Mouse (Mus musculus): Measurements from ENCODE around the gene Slc35f1.
A peak's percentile ranks its signal among the peaks of the same experiment; 100 is the strongest.

Slc35f1 gene

GRCm38 (mm10) chr10:52690334-52690991, at the start of gene Slc35f1:
Gene Slc35f1, plus strand, starts transcription at chr10:52690533.
- peak; percentile 83 for DNase-seq (ENCODE audit: low spot score)

- DNase-seq (ENCODE audit: low spot score), result no peak
Measured at GRCm38 (mm10) chr10:52671234-52671633, 19.1 kb upstream of the Slc35f1 start.

GRCm38 (mm10) chr10:52690992-52691731, 829 bp downstream of the Slc35f1 start:
- peak; percentile 43 for DNase-seq (ENCODE audit: low spot score)

GRCm38 (mm10) chr10:52703688-52704087, 13.4 kb downstream of the Slc35f1 start:
- no peak for DNase-seq (ENCODE audit: low spot score)

GRCm38 (mm10) chr10:52704101-52705051, 14.0 kb downstream of the Slc35f1 start:
- DNase-seq (ENCODE audit: low spot score), result peak; percentile 43

- DNase-seq (ENCODE audit: low spot score), result no peak
Measured at GRCm38 (mm10) chr10:52709482-52709881, 19.1 kb downstream of the Slc35f1 start.

- no peak for DNase-seq (ENCODE audit: low spot score)
Measured at GRCm38 (mm10) chr10:52712166-52712565, 21.8 kb downstream of the Slc35f1 start.

GRCm38 (mm10) chr10:52714557-52714956, 24.2 kb downstream of the Slc35f1 start:
- DNase-seq (ENCODE audit: low spot score), result no peak

- DNase-seq (ENCODE audit: low spot score), result no peak
Measured at GRCm38 (mm10) chr10:52715146-52715545, 24.8 kb downstream of the Slc35f1 start.

GRCm38 (mm10) chr10:52718199-52718917, 28.0 kb downstream of the Slc35f1 start:
- DNase-seq (ENCODE audit: low spot score), result no peak

- DNase-seq (ENCODE audit: low spot score), result no peak
Measured at GRCm38 (mm10) chr10:52726674-52727073, 36.3 kb downstream of the Slc35f1 start.

- DNase-seq (ENCODE audit: low spot score), result no peak
Measured at GRCm38 (mm10) chr10:52742671-52743379, 52.5 kb downstream of the Slc35f1 start.

GRCm38 (mm10) chr10:52743831-52744230, 53.5 kb downstream of the Slc35f1 start:
- DNase-seq (ENCODE audit: low spot score), result no peak

GRCm38 (mm10) chr10:52748028-52748597, 57.8 kb downstream of the Slc35f1 start:
- no peak for DNase-seq (ENCODE audit: low spot score)

- no peak for DNase-seq (ENCODE audit: low spot score)
Measured at GRCm38 (mm10) chr10:52755949-52756679, 65.8 kb downstream of the Slc35f1 start.

- no peak for DNase-seq (ENCODE audit: low spot score)
Measured at GRCm38 (mm10) chr10:52757496-52758260, 67.3 kb downstream of the Slc35f1 start.

- DNase-seq (ENCODE audit: low spot score), result no peak
Measured at GRCm38 (mm10) chr10:52758589-52758988, 68.3 kb downstream of the Slc35f1 start.

- DNase-seq (ENCODE audit: low spot score), result no peak
Measured at GRCm38 (mm10) chr10:52760527-52760926, 70.2 kb downstream of the Slc35f1 start.

- no peak for DNase-seq (ENCODE audit: low spot score)
Measured at GRCm38 (mm10) chr10:52779926-52780485, 89.7 kb downstream of the Slc35f1 start.
